Mouse (Mus musculus): ENCODE data around the gene BC048679.
"Not testable (repeated sequence)": the region's sequence is repeated elsewhere in the genome, so short reads cannot be mapped to it uniquely, and the experiment has no call there.

BC048679 gene

GRCm38 (mm10) chr7:81478261-81478660, 19.8 kb downstream of the BC048679 start:
- DNase-seq (ENCODE audit: low spot score in 2 of 2) = not testable (repeated sequence)

- DNase-seq (ENCODE audit: low spot score in 2 of 2) = no peak
Measured at GRCm38 (mm10) chr7:81476833-81477232, 21.2 kb downstream of the BC048679 start.

- DNase-seq (ENCODE audit: low spot score in 2 of 2) = peak in 1 of 2 experiments; percentile 53
Measured at GRCm38 (mm10) chr7:81475221-81475620, 22.9 kb downstream of the BC048679 start.

GRCm38 (mm10) chr7:81464906-81465450, 33.1 kb downstream of the BC048679 start:
- DNase-seq (ENCODE audit: low spot score in 2 of 2) = no peak

GRCm38 (mm10) chr7:81464116-81464515, 34.0 kb downstream of the BC048679 start:
- no peak for DNase-seq (ENCODE audit: low spot score in 2 of 2)

- DNase-seq (ENCODE audit: low spot score in 2 of 2) = no peak
Measured at GRCm38 (mm10) chr7:81462815-81463214, 35.3 kb downstream of the BC048679 start.

- DNase-seq (ENCODE audit: low spot score in 2 of 2) = peak; percentile 65 to 67
Measured at GRCm38 (mm10) chr7:81455155-81455651, 42.9 kb downstream of the BC048679 start, which contains the start of gene Cpeb1. Gene Cpeb1 (minus strand): TSS chr7:81455465.

GRCm38 (mm10) chr7:81454331-81455039, 43.6 kb downstream of the BC048679 start:
- DNase-seq (ENCODE audit: low spot score in 2 of 2) = peak; percentile 59 to 62

- no peak for DNase-seq (ENCODE audit: low spot score in 2 of 2)
Measured at GRCm38 (mm10) chr7:81453443-81454274, 44.4 kb downstream of the BC048679 start.

GRCm38 (mm10) chr7:81452971-81453441, 45.1 kb downstream of the BC048679 start:
- DNase-seq (ENCODE audit: low spot score in 2 of 2) = no peak
